Mouse (Mus musculus) megakaryocyte, embryonic 14.5 days (primary cell): ENCODE measurements around the gene Ngef.

Source experiments
- FLI1 ChIP-seq: IDR thresholded peaks from 2 replicates; pipeline ENCODE4 v1.6.1; 2012; ENCODE audit warnings: low read length, inconsistent platforms, mixed read lengths
- GATA1 ChIP-seq: IDR thresholded peaks from 3 replicates; pipeline ENCODE4 v1.6.1; 2012; ENCODE audit warnings: mixed read lengths, low read length, inconsistent platforms, borderline replicate concordance

DNA sequence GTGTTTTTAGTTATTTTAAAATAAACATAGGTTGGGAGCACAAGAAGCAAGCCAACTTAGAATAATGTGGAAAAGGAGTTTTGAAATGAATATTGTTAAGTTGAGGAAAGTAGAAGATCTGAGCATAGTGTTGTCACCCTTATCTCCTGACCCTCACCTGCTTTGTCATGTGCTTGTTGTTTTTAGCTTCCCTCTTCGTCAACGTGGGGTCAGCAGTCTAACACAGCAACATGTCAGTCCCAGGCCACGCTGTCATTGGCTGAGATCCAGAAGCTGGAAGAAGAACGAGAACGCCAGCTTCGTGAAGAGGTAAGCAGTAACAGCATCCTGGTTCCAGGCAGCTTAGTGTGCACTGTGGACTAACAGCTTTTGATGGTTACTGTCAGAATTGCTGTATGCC is 137.1 kb downstream of the Ngef start:
- no peak for TF ChIP-seq GATA1
- no peak for TF ChIP-seq FLI1
